Mouse (Mus musculus): ENCODE data around the gene Vmn1r195. TPM values are rescaled to one million over a fixed set of nuclear protein-coding genes. Genes with fewer than 3 reads are reported as not detected.
"Not testable (repeated sequence)": the region's sequence is repeated elsewhere in the genome, so short reads cannot be mapped to it uniquely, and the experiment has no call there.

Gene Vmn1r195
- not detected in 2 replicates for polyA plus RNA-seq (2015; fragmentation: Nextera tagmentation; extraction: Ambion mirVana)

DNA sequence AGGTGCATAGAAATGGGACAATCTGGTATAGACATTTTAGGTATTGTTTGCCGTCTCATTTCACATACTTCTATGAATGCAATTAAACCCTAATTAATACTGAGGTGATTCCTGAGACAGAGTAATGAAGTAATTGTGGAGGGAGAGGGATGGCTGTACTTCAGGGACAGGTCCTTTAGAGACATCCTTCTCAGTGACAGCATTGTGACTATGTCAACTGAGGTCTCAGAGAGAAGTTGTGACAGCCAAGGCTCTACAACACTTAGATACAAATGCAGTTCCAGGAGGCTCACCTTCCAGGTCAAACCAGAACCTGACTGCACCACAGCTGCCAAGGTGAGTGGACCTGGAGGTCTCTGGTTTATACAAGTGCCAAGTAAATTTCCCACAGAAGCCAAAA, at the start of gene Vmn1r195:
Vmn1r195 (plus strand) TSS at position 301 of the 400 bp plus-strand sequence.
- not testable (repeated sequence) for H3K36me3 ChIP-seq; H3K4me2 ChIP-seq (replicated peaks); H3K9ac ChIP-seq; H3K4me3 ChIP-seq (replicated peaks); ATAC-seq (ENCODE audit: insufficient number of reproducible peaks, low FRiP score, low TSS enrichment, low read depth); H3K4me1 ChIP-seq; H3K27me3 ChIP-seq; H3K27ac ChIP-seq (replicated peaks); H3K9me3 ChIP-seq (replicated peaks)
- 86% methylated on average over 1 of the region's 1 CpGs for WGBS

DNA sequence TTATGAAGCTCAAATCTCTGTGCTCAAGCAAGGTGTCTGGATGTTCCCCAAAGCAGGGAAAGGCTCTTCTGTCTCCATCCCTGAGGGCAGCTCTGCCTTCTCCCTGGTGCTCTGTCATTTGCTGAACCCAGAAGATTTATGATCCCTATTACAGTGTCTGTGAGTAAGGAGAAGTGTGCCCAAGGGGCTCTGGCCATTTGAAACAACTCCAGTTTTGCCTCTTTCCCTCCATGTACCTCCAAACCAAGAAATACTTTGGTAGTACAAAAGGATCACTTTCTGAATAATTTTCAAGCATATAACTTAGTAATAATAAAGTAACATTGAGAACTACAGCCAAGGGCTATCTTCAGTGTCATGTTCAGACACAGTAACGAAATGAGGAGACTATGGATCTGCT, 47.3 kb upstream of the Vmn1r195 start, which contains the start of gene Vmn1r193:
Vmn1r193 (minus strand) TSS at position 101 of the 400 bp plus-strand sequence.
- ATAC-seq (ENCODE audit: insufficient number of reproducible peaks, low FRiP score, low TSS enrichment, low read depth); H3K4me2 ChIP-seq (replicated peaks); H3K4me3 ChIP-seq (replicated peaks); H3K27ac ChIP-seq (replicated peaks); H3K36me3 ChIP-seq; H3K9ac ChIP-seq; H3K27me3 ChIP-seq; H3K4me1 ChIP-seq; H3K9me3 ChIP-seq (replicated peaks): not testable (repeated sequence)
- 72% methylated on average over 1 of the region's 1 CpGs for WGBS

DNA sequence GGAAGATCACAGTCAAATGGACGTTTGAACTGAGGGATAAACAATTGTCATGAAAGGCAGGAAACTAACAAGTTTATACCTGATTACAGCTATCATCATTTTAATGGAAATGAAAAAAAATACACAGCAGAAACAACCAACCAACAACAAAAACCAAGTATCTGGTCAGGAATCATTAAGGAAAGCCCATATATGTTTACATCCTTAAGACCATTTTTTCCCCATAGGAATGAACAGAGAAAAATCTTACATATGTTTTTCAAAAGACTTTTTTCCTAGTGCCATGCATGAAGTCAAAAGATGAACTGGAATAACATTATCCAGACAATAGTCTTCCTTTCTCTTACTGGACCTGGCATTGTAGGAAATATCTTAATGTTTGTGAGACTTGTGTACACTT, 26.4 kb upstream of the Vmn1r195 start, which contains the start of gene Vmn1r194:
Vmn1r194 (plus strand) TSS at position 301 of the 400 bp plus-strand sequence.
- H3K4me1 ChIP-seq: no peaks in the 10 kb centered on the region
- H3K9me3 ChIP-seq (replicated peaks): no peaks in the 10 kb centered on the region
- no peak for ATAC-seq (ENCODE audit: insufficient number of reproducible peaks, low FRiP score, low TSS enrichment, low read depth)
- no peak within 1 kb of the TSS for H3K27ac ChIP-seq (replicated peaks)
- 25% methylated on average over 1 of the region's 1 CpGs for WGBS
- no peak within 1 kb of the TSS for H3K9ac ChIP-seq
- no peak within 1 kb of the TSS for H3K4me2 ChIP-seq (replicated peaks)
- H3K27me3 ChIP-seq: no peaks in the 10 kb centered on the region
- no peaks in the 10 kb centered on the region for H3K36me3 ChIP-seq
- H3K4me3 ChIP-seq (replicated peaks): no peak within 1 kb of the TSS

DNA sequence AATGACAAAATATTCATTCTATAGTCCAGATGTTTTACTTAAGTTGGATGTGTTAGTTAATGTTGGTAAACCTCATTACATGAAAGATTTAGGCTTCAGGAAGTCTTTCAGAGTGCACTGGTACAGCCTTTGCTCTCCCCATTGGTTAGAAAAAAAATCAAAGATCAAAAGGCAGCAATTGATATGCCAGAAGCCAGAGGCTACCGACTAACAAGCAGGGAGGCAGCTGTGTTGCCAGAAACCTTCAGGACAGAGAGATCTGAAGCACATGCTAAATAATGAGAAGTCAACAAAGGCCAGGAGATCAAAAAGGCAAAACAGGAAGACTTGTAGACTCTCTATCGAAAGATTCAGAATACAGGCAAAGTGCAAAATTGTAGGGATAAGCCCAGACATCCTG, 1.4 kb downstream of the Vmn1r195 start:
- no peaks in the 10 kb centered on the region for H3K27me3 ChIP-seq
- 26% methylated on average over 2 of the region's 2 CpGs for WGBS
- H3K36me3 ChIP-seq: no peaks in the 10 kb centered on the region

DNA sequence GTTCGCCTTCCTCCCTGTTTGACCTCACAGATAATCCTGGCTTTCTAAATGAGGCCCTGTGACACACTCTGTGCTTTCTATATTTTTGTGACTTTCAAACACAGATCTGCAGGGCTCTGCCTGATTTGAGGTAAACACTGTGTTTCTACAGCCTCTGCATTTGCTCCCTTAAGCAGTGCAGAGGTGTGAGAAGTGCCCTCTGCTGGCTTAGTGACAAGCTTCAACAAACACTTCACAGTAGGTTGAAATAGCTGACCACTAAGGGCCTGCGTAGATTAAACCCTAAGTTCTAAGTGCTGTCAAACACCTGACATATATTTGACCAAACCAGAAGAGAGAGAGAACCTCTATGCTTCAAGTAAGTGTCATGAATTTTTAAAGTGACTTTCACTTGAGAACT, 14.3 kb downstream of the Vmn1r195 start:
- no peak for ATAC-seq (ENCODE audit: insufficient number of reproducible peaks, low FRiP score, low TSS enrichment, low read depth)
- no peak overlapping the region for H3K27ac ChIP-seq (replicated peaks)
- WGBS: 65% methylated on average over 2 of the region's 2 CpGs

More for the DNA sequence above, 1.4 kb downstream of the Vmn1r195 start:
- no peak overlapping the region for H3K9ac ChIP-seq
- ATAC-seq (ENCODE audit: insufficient number of reproducible peaks, low FRiP score, low TSS enrichment, low read depth): no peak
- H3K4me3 ChIP-seq (replicated peaks): no peak overlapping the region
- no peaks in the 10 kb centered on the region for H3K4me1 ChIP-seq
- no peak overlapping the region for H3K4me2 ChIP-seq (replicated peaks)
- no peaks in the 10 kb centered on the region for H3K9me3 ChIP-seq (replicated peaks)
- no peak overlapping the region for H3K27ac ChIP-seq (replicated peaks)

DNA sequence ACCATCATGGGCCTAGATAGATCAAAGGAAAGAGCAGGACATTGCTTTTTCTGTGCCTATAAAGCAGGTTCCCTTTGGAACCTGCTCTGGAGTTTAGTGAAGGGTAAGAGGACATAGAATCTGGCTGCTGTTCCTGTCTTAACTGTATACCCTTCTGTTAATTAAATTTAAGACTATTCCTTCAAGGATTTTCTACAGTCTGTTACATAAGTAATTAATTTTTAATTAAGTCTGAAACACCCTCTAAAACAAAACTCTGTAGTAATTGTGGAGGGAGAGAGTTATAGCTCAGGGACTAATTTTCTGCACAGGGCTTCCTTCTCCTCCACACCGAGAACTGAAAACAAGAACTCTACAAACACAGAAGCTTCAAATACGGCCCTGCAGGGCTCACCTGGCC, 19.3 kb downstream of the Vmn1r195 start, which contains the start of gene Vmn1r196:
Vmn1r196 (plus strand) TSS at position 301 of the 400 bp plus-strand sequence.
- ATAC-seq (ENCODE audit: insufficient number of reproducible peaks, low FRiP score, low TSS enrichment, low read depth): no peak
- Histone ChIP-seq H3K27ac (replicated peaks) (no peak within 1 kb of the TSS), H3K36me3 (no peaks in the 10 kb centered on the region), H3K4me3 (replicated peaks) (no peak within 1 kb of the TSS), H3K4me1 (no peaks in the 10 kb centered on the region), H3K27me3 (no peaks in the 10 kb centered on the region), H3K4me2 (replicated peaks) (no peak within 1 kb of the TSS), H3K9ac (no peak within 1 kb of the TSS), H3K9me3 (replicated peaks) (no peaks in the 10 kb centered on the region)
- WGBS: 63% methylated on average over 2 of the region's 2 CpGs

More for the DNA sequence above, 14.3 kb downstream of the Vmn1r195 start:
- Histone ChIP-seq H3K9me3 (replicated peaks) (no peaks in the 10 kb centered on the region), H3K9ac (no peak overlapping the region), H3K4me3 (replicated peaks) (no peak overlapping the region), H3K27me3 (no peaks in the 10 kb centered on the region), H3K4me1 (no peaks in the 10 kb centered on the region), H3K4me2 (replicated peaks) (no peak overlapping the region), H3K36me3 (no peaks in the 10 kb centered on the region)

DNA sequence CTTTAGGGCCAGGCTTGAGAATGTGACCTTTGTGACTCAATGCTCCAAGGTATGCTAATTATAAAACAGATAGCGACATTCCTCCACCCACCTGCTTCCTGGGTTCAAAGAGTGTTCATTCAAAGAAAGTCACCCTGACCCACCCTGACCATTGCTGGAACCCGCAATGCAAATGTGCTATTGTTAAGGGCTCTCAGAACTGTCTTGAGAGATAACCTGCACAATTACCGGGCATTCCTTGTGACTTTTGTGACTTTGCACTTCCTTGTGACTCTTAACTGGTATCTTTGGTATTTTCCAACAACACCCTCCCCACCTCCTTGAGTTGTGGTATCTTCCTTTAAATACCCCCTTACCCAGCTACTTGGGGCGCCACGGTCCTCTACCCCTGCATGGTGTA, 37.8 kb downstream of the Vmn1r195 start:
- not testable (repeated sequence) for H3K4me3 ChIP-seq (replicated peaks); H3K9ac ChIP-seq; H3K27me3 ChIP-seq; H3K4me1 ChIP-seq; H3K9me3 ChIP-seq (replicated peaks); ATAC-seq (ENCODE audit: insufficient number of reproducible peaks, low FRiP score, low TSS enrichment, low read depth); H3K4me2 ChIP-seq (replicated peaks); H3K36me3 ChIP-seq; H3K27ac ChIP-seq (replicated peaks)
- WGBS: 84% methylated on average over 5 of the region's 5 CpGs

DNA sequence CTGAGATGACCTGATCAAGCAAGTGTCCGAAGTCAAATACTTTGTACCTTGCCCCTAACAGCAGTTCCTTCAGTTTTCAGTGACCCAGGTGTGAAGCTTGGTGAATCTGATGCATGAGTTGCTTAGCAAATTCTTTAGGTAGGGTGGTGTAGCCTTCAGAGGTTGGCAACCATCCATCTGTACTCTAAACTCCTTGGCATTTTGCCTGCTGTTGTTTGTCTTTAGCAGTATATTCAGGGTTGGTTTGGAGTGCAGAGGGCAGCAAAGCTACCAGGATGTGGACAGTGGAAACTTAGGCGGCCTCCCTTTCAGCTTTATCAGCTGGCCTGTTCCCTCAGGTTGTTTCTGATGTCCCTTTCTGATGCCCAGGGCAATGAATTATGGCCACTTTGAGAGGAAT, 45.0 kb downstream of the Vmn1r195 start:
- Histone ChIP-seq H3K4me2 (replicated peaks) (no peak overlapping the region), H3K4me1 (no peaks in the 10 kb centered on the region), H3K9ac (no peak overlapping the region), H3K36me3 (no peaks in the 10 kb centered on the region), H3K9me3 (replicated peaks) (no peaks in the 10 kb centered on the region), H3K27me3 (no peaks in the 10 kb centered on the region), H3K27ac (replicated peaks) (no peak overlapping the region), H3K4me3 (replicated peaks) (no peak overlapping the region)
- WGBS: 83% methylated on average over 2 of the region's 2 CpGs
- no peak for ATAC-seq (ENCODE audit: insufficient number of reproducible peaks, low FRiP score, low TSS enrichment, low read depth)

DNA sequence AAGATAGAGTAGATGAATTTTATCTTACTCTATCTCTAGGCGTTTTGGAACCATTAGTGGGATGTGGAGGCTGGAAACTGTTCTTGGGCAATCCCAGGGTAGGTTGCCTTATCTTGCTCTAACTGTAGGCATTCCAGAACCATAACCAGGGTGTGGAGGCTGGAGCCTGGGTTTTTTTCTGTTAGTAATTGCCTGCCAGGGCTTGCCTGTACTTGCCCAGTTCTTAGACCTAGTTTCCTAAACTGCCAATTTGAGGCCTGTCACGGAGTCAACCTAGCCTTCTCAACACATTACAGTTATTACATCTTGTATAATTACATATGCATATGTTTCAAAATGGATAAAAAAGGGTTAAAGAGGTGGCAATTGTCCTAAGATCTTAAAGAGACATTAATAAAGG, 47.0 kb downstream of the Vmn1r195 start:
- Histone ChIP-seq H3K9ac (no peak overlapping the region), H3K4me2 (replicated peaks) (no peak overlapping the region), H3K27ac (replicated peaks) (no peak overlapping the region), H3K36me3 (no peaks in the 10 kb centered on the region), H3K9me3 (replicated peaks) (no peaks in the 10 kb centered on the region), H3K27me3 (no peaks in the 10 kb centered on the region), H3K4me3 (replicated peaks) (no peak overlapping the region), H3K4me1 (no peaks in the 10 kb centered on the region)
- WGBS: 55% methylated on average over 2 of the region's 2 CpGs
- ATAC-seq (ENCODE audit: insufficient number of reproducible peaks, low FRiP score, low TSS enrichment, low read depth): no peak

DNA sequence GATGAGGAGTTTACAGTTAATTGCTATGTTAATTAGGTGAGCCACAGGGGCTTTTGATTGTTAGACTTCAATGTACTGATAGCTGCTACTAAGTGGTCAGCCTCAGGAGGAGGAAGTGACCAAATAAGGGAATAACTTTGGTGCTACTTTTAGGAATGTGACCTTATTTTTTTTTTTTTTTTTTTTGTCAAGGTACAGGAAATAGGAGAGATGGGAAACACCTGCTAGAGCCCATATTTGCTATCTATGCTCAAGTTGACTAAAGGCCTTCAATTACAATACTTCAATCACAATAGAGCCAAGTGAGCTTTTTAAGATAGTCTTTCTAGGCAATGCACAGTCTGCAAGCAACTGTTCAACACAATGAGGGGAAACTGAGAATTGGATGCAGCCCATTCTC, 49.8 kb downstream of the Vmn1r195 start:
- Histone ChIP-seq H3K9me3 (replicated peaks) (no peaks in the 10 kb centered on the region), H3K4me3 (replicated peaks) (no peak overlapping the region), H3K9ac (no peak overlapping the region), H3K27me3 (no peaks in the 10 kb centered on the region), H3K4me2 (replicated peaks) (no peak overlapping the region), H3K36me3 (no peaks in the 10 kb centered on the region), H3K4me1 (no peaks in the 10 kb centered on the region), H3K27ac (replicated peaks) (no peak overlapping the region)
- ATAC-seq (ENCODE audit: insufficient number of reproducible peaks, low FRiP score, low TSS enrichment, low read depth): no peak

DNA sequence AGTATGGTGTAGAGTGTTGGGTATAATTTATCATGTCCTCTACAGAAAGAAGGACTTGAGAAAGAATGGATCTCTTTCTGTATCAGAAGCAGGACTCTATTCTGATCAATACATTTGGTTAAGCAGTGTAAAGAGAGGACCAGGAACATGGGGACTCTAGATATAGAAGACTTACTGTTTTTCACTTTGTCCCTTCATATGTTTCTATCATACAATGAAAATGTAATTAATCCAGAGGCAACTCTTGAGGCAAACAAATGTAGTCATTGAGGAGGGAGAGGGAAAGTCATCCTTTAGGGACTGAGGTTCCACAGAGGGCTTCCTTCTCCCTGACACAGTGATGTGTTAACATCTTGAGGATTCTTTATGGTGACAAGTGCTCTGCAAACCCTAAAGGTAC, 54.0 kb downstream of the Vmn1r195 start, which contains the start of gene Vmn1r197:
Vmn1r197 (plus strand) TSS at position 301 of the 400 bp plus-strand sequence.
- no peak within 1 kb of the TSS for H3K27ac ChIP-seq (replicated peaks)
- no peaks in the 10 kb centered on the region for H3K4me1 ChIP-seq
- no peaks in the 10 kb centered on the region for H3K27me3 ChIP-seq
- H3K9ac ChIP-seq: no peak within 1 kb of the TSS
- no peak within 1 kb of the TSS for H3K4me2 ChIP-seq (replicated peaks)
- no peaks in the 10 kb centered on the region for H3K36me3 ChIP-seq
- no peak for ATAC-seq (ENCODE audit: insufficient number of reproducible peaks, low FRiP score, low TSS enrichment, low read depth)
- H3K4me3 ChIP-seq (replicated peaks): no peak within 1 kb of the TSS
- H3K9me3 ChIP-seq (replicated peaks): no peaks in the 10 kb centered on the region

Data from embryonic facial prominence, embryonic 15.5 days (tissue).